Mouse (Mus musculus) brain, embryonic 14.5 days (tissue): ENCODE measurements around the gene B4galnt3. TPM values are rescaled to one million over a fixed set of nuclear protein-coding genes. Genes with fewer than 3 reads are reported as not detected.

Experiments used
- DNase-seq: peaks from one replicate; pipeline ENCODE4 v3.0.0-alpha.2; 2011; ENCODE audit warnings: low read depth
- CTCF ChIP-seq: fragments of 200-500 bp; IDR thresholded peaks from 2 replicates; pipeline ENCODE4 v1.5.1; 2012; ENCODE audit warnings: inconsistent platforms, mild to moderate bottlenecking, moderate library complexity, borderline replicate concordance; ENCODE audit not compliant: insufficient read depth, insufficient read length; ENCODE audit errors: extremely low read depth
- POLR2A ChIP-seq: fragments of 200-500 bp; IDR thresholded peaks from 2 replicates; pipeline ENCODE4 v1.6.1; 2012; ENCODE audit warnings: mild to moderate bottlenecking, inconsistent platforms, borderline replicate concordance; ENCODE audit not compliant: poor library complexity, insufficient read depth, insufficient read length, severe bottlenecking; ENCODE audit errors: extremely low read depth
- polyA plus RNA-seq: library from polyadenylated mRNA; depleted of rRNA; stranded (reverse); fragments of >200 nt; gene quantifications from 2 replicates; pipeline ENCODE4 v1.2.3, GENCODE M21; 2012

B4galnt3 gene
- polyA plus RNA-seq, 1 experiment, result 0.63 TPM

GRCm38 (mm10) chr6:120188376-120189235 lies 105.8 kb downstream of the B4galnt3 start:
- no peak for TF ChIP-seq CTCF
- TF ChIP-seq POLR2A, result no peak
- peak; percentile 44 for DNase-seq

GRCm38 (mm10) chr6:120187587-120188176 lies 106.7 kb downstream of the B4galnt3 start:
- DNase-seq, result no peak
- TF ChIP-seq POLR2A (no peak), CTCF (no peak)

DNA sequence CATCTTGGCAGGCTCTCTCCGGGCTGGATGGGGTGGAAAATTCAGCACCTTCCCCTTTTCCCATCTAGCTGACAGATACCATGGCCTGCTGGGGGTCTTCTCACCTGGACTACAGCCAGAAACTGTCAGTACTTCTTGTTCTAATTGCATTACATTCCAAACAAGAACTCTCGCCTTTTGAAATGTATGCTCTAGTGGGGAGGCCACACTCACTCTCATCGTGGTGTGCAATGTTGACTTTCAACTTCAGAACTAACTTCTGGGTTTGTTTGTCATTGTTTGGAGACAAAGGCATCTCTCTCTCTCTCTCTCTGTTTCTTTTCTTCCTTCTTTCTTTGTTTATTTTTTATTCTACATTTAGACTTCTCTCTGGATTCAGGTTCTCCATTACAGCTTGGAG lies 107.8 kb downstream of the B4galnt3 start:
- DNase-seq, result no peak
- TF ChIP-seq POLR2A, result no peak
- no peak for TF ChIP-seq CTCF

DNA sequence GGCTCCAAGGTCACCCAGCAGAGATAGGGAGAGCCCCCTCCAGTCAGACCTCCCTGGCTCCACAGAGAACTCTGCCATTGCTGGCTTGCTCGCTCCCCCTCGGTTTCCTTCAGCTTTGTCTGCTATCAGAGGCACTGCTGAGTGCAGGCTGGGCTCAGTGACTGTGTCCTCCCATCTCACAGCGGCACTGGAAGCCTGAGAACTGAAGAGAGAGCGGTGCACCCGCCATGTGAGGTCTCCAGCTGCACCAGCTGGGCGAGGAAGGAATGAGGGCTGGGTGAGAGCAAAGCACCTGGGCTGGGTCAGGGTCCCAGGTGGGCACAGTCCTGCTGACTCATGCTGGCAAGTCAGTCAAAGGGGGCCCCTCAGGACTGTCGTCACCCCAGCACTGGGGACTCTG lies 108.6 kb downstream of the B4galnt3 start:
- no peak for DNase-seq
- TF ChIP-seq CTCF (no peak), POLR2A (no peak)

GRCm38 (mm10) chr6:120185012-120185730 lies 109.2 kb downstream of the B4galnt3 start:
- no peak for DNase-seq
- TF ChIP-seq CTCF (no peak), POLR2A (no peak)

DNA sequence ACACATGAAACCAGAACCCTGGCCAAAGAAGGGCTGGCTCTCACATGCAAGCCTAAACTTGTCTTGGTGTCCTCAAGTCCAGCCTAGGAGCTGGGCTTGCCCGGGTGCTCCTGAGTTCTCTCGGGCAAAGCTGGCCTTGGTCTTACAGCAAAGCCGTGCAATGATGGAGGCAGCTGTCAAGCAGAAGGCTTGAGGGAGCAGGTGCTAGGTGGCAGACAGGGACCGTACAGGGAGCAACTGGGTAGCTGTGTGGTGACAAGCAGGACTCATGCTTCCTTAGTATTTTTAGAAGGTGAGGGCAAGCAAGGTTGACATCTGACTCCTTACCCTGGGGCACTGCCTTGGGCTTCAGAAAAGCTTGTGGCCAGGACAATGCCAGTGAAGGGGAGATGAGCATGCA lies 110.6 kb downstream of the B4galnt3 start:
- TF ChIP-seq POLR2A, result no peak
- no peak for TF ChIP-seq CTCF
- no peak for DNase-seq

GRCm38 (mm10) chr6:120182160-120182559 lies 112.2 kb downstream of the B4galnt3 start:
- peak; percentile 51 for DNase-seq
- no peak for TF ChIP-seq CTCF
- no peak for TF ChIP-seq POLR2A

DNA sequence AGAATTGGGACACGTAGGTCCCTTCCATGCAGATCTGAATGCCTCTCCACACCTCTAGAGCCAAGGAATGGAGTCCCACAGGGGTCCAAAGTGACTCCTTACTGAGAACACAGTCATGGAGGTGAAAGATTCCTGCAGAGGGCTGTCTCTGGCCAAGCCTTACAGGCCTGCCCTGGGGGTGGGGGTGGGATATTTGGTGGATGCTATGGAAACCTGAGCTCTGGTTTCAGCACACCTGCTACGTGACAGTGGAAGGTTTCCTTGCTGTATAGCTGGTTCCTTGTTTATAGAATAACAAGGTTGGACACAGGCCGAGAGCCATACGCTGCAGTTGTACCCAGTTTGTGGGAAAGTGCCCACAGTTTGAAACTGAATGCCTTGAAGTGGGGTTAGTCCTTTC lies 113.9 kb downstream of the B4galnt3 start:
- no peak for TF ChIP-seq CTCF
- no peak for TF ChIP-seq POLR2A
- DNase-seq, result no peak

GRCm38 (mm10) chr6:120179756-120180206 lies 114.6 kb downstream of the B4galnt3 start:
- DNase-seq, result no peak
- TF ChIP-seq CTCF, result no peak
- TF ChIP-seq POLR2A, result no peak

GRCm38 (mm10) chr6:120179044-120179755 lies 115.2 kb downstream of the B4galnt3 start:
- no peak for TF ChIP-seq POLR2A
- no peak for DNase-seq

GRCm38 (mm10) chr6:120175650-120176049 lies 118.7 kb downstream of the B4galnt3 start:
- DNase-seq, result no peak
- no peak for TF ChIP-seq POLR2A
- TF ChIP-seq CTCF, result no peak

GRCm38 (mm10) chr6:120174602-120175115 lies 119.7 kb downstream of the B4galnt3 start:
- DNase-seq, result no peak
- TF ChIP-seq CTCF (no peak), POLR2A (no peak)
